In the genomic region with DNA sequence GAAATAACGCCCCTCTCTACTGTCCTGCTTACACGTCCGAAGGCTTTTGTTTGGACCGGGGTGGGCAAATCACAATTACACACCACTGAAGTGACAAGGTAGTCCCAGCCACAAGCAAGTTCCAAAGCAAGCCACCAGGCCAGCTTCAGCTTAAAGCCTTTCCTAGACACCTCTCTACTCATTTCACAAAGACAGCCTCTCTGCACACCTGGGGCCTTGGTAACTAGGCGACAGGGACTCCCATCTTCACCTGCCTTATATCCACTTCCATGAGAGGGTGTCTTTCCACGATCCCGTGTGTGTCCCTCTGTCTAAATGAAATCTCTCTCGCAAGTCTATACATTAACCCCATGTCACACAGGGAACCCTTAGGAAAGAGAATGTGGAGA, we compare ENCODE assay signal across 8 mouse cellular contexts.
DNase-seq lines count a peak whose midpoint lies in the region; ATAC-seq and TF ChIP-seq lines count a peak whose summit lies in the region.

No protein-coding gene starts in this region.

- no peak overlapping the region; the same call in 1 of the 2 replicates for H3K9ac ChIP-seq in liver, embryonic 11.5 days (ENCODE audit: low read depth, low read length)
- H3K9ac ChIP-seq in limb, embryonic 11.5 days (ENCODE audit: low read length), result no peak overlapping the region; the same call in 1 of the 2 replicates

- no peak for ATAC-seq in liver, embryonic 11.5 days (replicated peaks; ENCODE audit: low FRiP score)
- peak; percentile 3 for ATAC-seq in limb, embryonic 11.5 days (ENCODE audit: insufficient number of reproducible peaks, low FRiP score, low TSS enrichment, low read depth)

- H3K27me3 ChIP-seq in liver, embryonic 11.5 days (replicated peaks; ENCODE audit: control insufficient read depth, insufficient read depth, low read length), result peaks cover 8% of the 10 kb centered on the region; the same call in 1 of the 2 replicates
- H3K27me3 ChIP-seq in forebrain, embryonic 10.5 days (ENCODE audit: poor library complexity, severe bottlenecking), result 0 out of 2 replicates have a peak, but pooled peaks cover 8% of the 10 kb centered on the region
- H3K27me3 ChIP-seq in limb, embryonic 11.5 days (ENCODE audit: control insufficient read depth, insufficient read depth, low read length), result no peaks in the 10 kb centered on the region

- WGBS in liver, embryonic 11.5 days, result 25% methylated on average over 8 of the region's 8 CpGs
- 12% methylated on average over 8 of the region's 8 CpGs for WGBS in forebrain, embryonic 10.5 days
- 14% methylated on average over 8 of the region's 8 CpGs for WGBS in limb, embryonic 11.5 days
- WGBS in olfactory bulb, adult 2 months, result 30% methylated on average over 8 of the region's 8 CpGs

- TF ChIP-seq CTCF in olfactory bulb, adult 2 months (IDR thresholded peaks at IDR 0.05; ENCODE audit: insufficient read depth, low read depth, low read length), result no peak

- peak overlapping the region; percentile 45 for H3K4me3 ChIP-seq in liver, embryonic 11.5 days (ENCODE audit: low read depth, low read length)
- peak overlapping the region; percentile 77 for H3K4me3 ChIP-seq in forebrain, embryonic 10.5 days
- peak overlapping the region; percentile 64 for H3K4me3 ChIP-seq in limb, embryonic 11.5 days (ENCODE audit: low read depth, low read length)
- peak overlapping the region; percentile 38; the same call in 1 of the 2 replicates for H3K4me3 ChIP-seq in olfactory bulb, adult 2 months (ENCODE audit: insufficient read depth, low read depth, low read length)

- peak overlapping the region; percentile 67 for H3K4me2 ChIP-seq in liver, embryonic 11.5 days
- peak overlapping the region; percentile 80 for H3K4me2 ChIP-seq in limb, embryonic 11.5 days (ENCODE audit: low read depth, severe bottlenecking)

- H3K36me3 ChIP-seq in liver, embryonic 11.5 days (ENCODE audit: control insufficient read depth, insufficient read depth, low read length), result no peaks in the 10 kb centered on the region
- peaks cover 13% of the 10 kb centered on the region for H3K36me3 ChIP-seq in forebrain, embryonic 10.5 days (replicated peaks)
- no peaks in the 10 kb centered on the region for H3K36me3 ChIP-seq in limb, embryonic 11.5 days (ENCODE audit: control insufficient read depth, insufficient read depth, low read length)

- H3K27ac ChIP-seq in liver, embryonic 11.5 days (ENCODE audit: low read depth, low read length), result no peak overlapping the region
- peak overlapping the region; percentile 93 for H3K27ac ChIP-seq in forebrain, embryonic 10.5 days
- H3K27ac ChIP-seq in limb, embryonic 11.5 days (replicated peaks; ENCODE audit: low read depth, low read length), result no peak overlapping the region
- H3K27ac ChIP-seq in olfactory bulb, adult 2 months (ENCODE audit: insufficient read depth, low read depth, low read length), result no peak overlapping the region

- H3K4me1 ChIP-seq in liver, embryonic 11.5 days (replicated peaks; ENCODE audit: control insufficient read depth, insufficient read depth, low read length), result peaks cover 2% of the 10 kb centered on the region; the same call in 1 of the 2 replicates
- H3K4me1 ChIP-seq in forebrain, embryonic 10.5 days, result peaks cover 32% of the 10 kb centered on the region
- peaks cover 10% of the 10 kb centered on the region; the same call in 1 of the 2 replicates for H3K4me1 ChIP-seq in limb, embryonic 11.5 days (ENCODE audit: control insufficient read depth, insufficient read depth, low read length)
- peaks cover 8% of the 10 kb centered on the region for H3K4me1 ChIP-seq in olfactory bulb, adult 2 months (ENCODE audit: control insufficient read depth, insufficient read depth, low read length)

- DNase-seq in liver, embryonic 11.5 days (ENCODE audit: low spot score), result no peak
- DNase-seq in liver, result no peak
- no peak for DNase-seq in forebrain, embryonic 10.5 days (ENCODE audit: extremely low spot score, low spot score)
- DNase-seq in limb, embryonic 11.5 days (ENCODE audit: low spot score), result no peak
- no peak for DNase-seq in cerebellum, adult 11-12 months
- DNase-seq in c-Kit-positive CD71-positive TER-119-positive erythroid progenitor cells, embryonic 14.5 days (ENCODE audit: low spot score), result no peak
- no peak for DNase-seq in spleen, adult 18-20 months

- no peak for TF ChIP-seq POLR2A in olfactory bulb, adult 2 months (IDR thresholded peaks at IDR 0.05; ENCODE audit: insufficient read depth, low read depth, low read length)

- H3K9me3 ChIP-seq in liver, embryonic 11.5 days (ENCODE audit: control insufficient read depth, low read length), result no peaks in the 10 kb centered on the region
- no peaks in the 10 kb centered on the region for H3K9me3 ChIP-seq in forebrain, embryonic 10.5 days
- no peaks in the 10 kb centered on the region for H3K9me3 ChIP-seq in limb, embryonic 11.5 days (ENCODE audit: control insufficient read depth, low read length)
